Mouse (Mus musculus): ENCODE data around the gene Plcl2. TPM values are rescaled to one million over a fixed set of nuclear protein-coding genes. Genes with fewer than 3 reads are reported as not detected.

Gene Plcl2
- 6.7 and 7.6 TPM in 2 replicates for polyA plus RNA-seq (2014; fragmentation: Nextera tagmentation; extraction: Ambion mirVana)

GRCm38 (mm10) chr17:50509251-50510104 is at the start of gene Plcl2:
Gene Plcl2 (plus strand): TSS chr17:50509403.
- H3K27me3 ChIP-seq (replicated peaks; ENCODE audit: control insufficient read depth, insufficient read depth, low read length): 0 out of 2 replicates have a peak, but pooled peaks cover 3% of the 10 kb centered on the region
- H3K4me2 ChIP-seq (ENCODE audit: low read length): peak within 1 kb of the TSS; percentile 61
- H3K27ac ChIP-seq (ENCODE audit: low read depth): peak within 1 kb of the TSS; percentile 78
- WGBS: under 1% methylated on average over 79 of the region's 95 CpGs
- peak within 1 kb of the TSS; percentile 84 for H3K4me3 ChIP-seq (ENCODE audit: low read depth, low read length)
- peak within 1 kb of the TSS; percentile 87 for H3K9ac ChIP-seq (ENCODE audit: low read length)
- DNase-seq (ENCODE audit: low spot score): peak; percentile 89
- H3K4me1 ChIP-seq (replicated peaks; ENCODE audit: control insufficient read depth, insufficient read depth, low read length): no peaks in the 10 kb centered on the region; the same call in 1 of the 2 replicates
- no peaks in the 10 kb centered on the region for H3K9me3 ChIP-seq (ENCODE audit: control insufficient read depth, low read length)
- H3K36me3 ChIP-seq (ENCODE audit: control insufficient read depth, insufficient read depth, low read length): no peaks in the 10 kb centered on the region
- peak; percentile 53 for ATAC-seq (replicated peaks; ENCODE audit: low FRiP score, low TSS enrichment, low read depth)

DNA sequence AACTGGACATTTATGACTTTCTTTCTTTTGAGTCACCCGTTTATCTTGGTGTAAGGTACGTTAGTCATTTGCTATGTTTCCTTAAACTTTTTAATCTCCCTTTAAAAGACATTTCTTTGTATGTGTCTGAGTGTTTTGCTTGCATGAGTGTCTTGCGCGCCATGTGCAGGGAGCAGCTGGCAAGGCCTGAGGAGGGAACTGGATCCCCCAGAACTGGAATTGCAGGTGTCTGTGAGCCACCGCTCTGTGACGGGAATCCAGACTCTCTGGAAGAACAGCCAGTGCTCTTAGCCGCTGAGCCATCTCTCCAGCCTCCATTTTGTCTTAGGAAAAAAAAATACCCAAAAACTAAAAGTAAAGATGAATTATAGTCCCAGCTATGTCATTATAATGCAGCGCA is 48.9 kb upstream of the Plcl2 start:
- 69% methylated on average over 8 of the region's 8 CpGs for WGBS
- Histone ChIP-seq H3K27me3 (replicated peaks; ENCODE audit: control insufficient read depth, insufficient read depth, low read length) (no peaks in the 10 kb centered on the region), H3K4me1 (replicated peaks; ENCODE audit: control insufficient read depth, insufficient read depth, low read length) (no peaks in the 10 kb centered on the region), H3K4me2 (ENCODE audit: low read length) (no peak overlapping the region), H3K27ac (ENCODE audit: low read depth) (no peak overlapping the region), H3K4me3 (ENCODE audit: low read depth, low read length) (no peak overlapping the region), H3K9ac (ENCODE audit: low read length) (no peak overlapping the region), H3K9me3 (ENCODE audit: control insufficient read depth, low read length) (no peaks in the 10 kb centered on the region), H3K36me3 (ENCODE audit: control insufficient read depth, insufficient read depth, low read length) (no peaks in the 10 kb centered on the region)
- ATAC-seq (replicated peaks; ENCODE audit: low FRiP score, low TSS enrichment, low read depth) (no peak), DNase-seq (ENCODE audit: low spot score) (no peak)

- Histone ChIP-seq H3K27ac (ENCODE audit: low read depth) (no peak overlapping the region), H3K9me3 (ENCODE audit: control insufficient read depth, low read length) (no peaks in the 10 kb centered on the region)
Observed at GRCm38 (mm10) chr17:50467438-50467837, 41.8 kb upstream of the Plcl2 start.

DNA sequence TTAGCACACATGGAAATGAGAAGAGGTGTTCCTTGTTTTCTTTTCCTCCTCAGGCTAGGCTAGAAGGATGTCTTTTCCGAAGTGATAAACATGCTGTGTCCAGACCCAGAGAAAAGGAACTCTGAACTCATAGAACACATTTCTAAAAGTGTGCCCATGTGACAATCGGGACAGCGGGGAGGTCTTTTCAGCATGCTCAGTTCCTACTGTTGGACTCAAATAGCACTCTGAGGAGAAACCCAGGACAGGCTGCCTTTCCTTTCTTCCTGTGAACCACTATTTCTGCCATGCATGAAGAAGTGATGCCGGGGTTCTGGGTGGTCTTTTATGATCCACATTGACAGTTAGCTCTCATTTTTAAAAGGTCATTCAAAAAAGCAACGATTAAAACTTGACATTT is 40.1 kb upstream of the Plcl2 start:
- no peak overlapping the region for H3K9ac ChIP-seq (ENCODE audit: low read length)
- 84% methylated on average over 5 of the region's 5 CpGs for WGBS
- H3K9me3 ChIP-seq (ENCODE audit: control insufficient read depth, low read length): no peaks in the 10 kb centered on the region
- H3K4me3 ChIP-seq (ENCODE audit: low read depth, low read length): no peak overlapping the region
- H3K4me1 ChIP-seq (replicated peaks; ENCODE audit: control insufficient read depth, insufficient read depth, low read length): peaks cover 7% of the 10 kb centered on the region
- H3K27ac ChIP-seq (ENCODE audit: low read depth): no peak overlapping the region
- ATAC-seq (replicated peaks; ENCODE audit: low FRiP score, low TSS enrichment, low read depth) (no peak), DNase-seq (ENCODE audit: low spot score) (no peak)
- H3K27me3 ChIP-seq (replicated peaks; ENCODE audit: control insufficient read depth, insufficient read depth, low read length): no peaks in the 10 kb centered on the region
- no peak overlapping the region for H3K4me2 ChIP-seq (ENCODE audit: low read length)
- no peaks in the 10 kb centered on the region for H3K36me3 ChIP-seq (ENCODE audit: control insufficient read depth, insufficient read depth, low read length)

More at GRCm38 (mm10) chr17:50467438-50467837, 41.8 kb upstream of the Plcl2 start:
- no peak overlapping the region for H3K4me2 ChIP-seq (ENCODE audit: low read length)
- ATAC-seq (replicated peaks; ENCODE audit: low FRiP score, low TSS enrichment, low read depth) (no peak), DNase-seq (ENCODE audit: low spot score) (no peak)
- H3K27me3 ChIP-seq (replicated peaks; ENCODE audit: control insufficient read depth, insufficient read depth, low read length): no peaks in the 10 kb centered on the region
- peaks cover 7% of the 10 kb centered on the region for H3K4me1 ChIP-seq (replicated peaks; ENCODE audit: control insufficient read depth, insufficient read depth, low read length)
- no peak overlapping the region for H3K4me3 ChIP-seq (ENCODE audit: low read depth, low read length)
- WGBS: 89% methylated on average over 2 of the region's 2 CpGs
- no peak overlapping the region for H3K9ac ChIP-seq (ENCODE audit: low read length)
- no peaks in the 10 kb centered on the region for H3K36me3 ChIP-seq (ENCODE audit: control insufficient read depth, insufficient read depth, low read length)

GRCm38 (mm10) chr17:50469543-50470431 is 39.4 kb upstream of the Plcl2 start:
- H3K4me3 ChIP-seq (ENCODE audit: low read depth, low read length): 0 out of 2 replicates have a peak overlapping the region, but pooled peaks have one; percentile 6
- H3K4me1 ChIP-seq (replicated peaks; ENCODE audit: control insufficient read depth, insufficient read depth, low read length): peaks cover 7% of the 10 kb centered on the region
- WGBS: 29% methylated on average over 13 of the region's 13 CpGs
- no peak overlapping the region for H3K9ac ChIP-seq (ENCODE audit: low read length)
- H3K9me3 ChIP-seq (ENCODE audit: control insufficient read depth, low read length): no peaks in the 10 kb centered on the region
- ATAC-seq (replicated peaks; ENCODE audit: low FRiP score, low TSS enrichment, low read depth) (0 out of 2 replicates have a peak, but pooled peaks have one; percentile 58), DNase-seq (ENCODE audit: low spot score) (no peak)
- no peaks in the 10 kb centered on the region for H3K27me3 ChIP-seq (replicated peaks; ENCODE audit: control insufficient read depth, insufficient read depth, low read length)
- H3K36me3 ChIP-seq (ENCODE audit: control insufficient read depth, insufficient read depth, low read length): no peaks in the 10 kb centered on the region
- H3K27ac ChIP-seq (ENCODE audit: low read depth): peak overlapping the region; percentile 89
- H3K4me2 ChIP-seq (ENCODE audit: low read length): peak overlapping the region; percentile 43

GRCm38 (mm10) chr17:50470432-50471078 is 38.6 kb upstream of the Plcl2 start:
- WGBS: 24% methylated on average over 16 of the region's 16 CpGs
- no peaks in the 10 kb centered on the region for H3K36me3 ChIP-seq (ENCODE audit: control insufficient read depth, insufficient read depth, low read length)
- H3K4me3 ChIP-seq (ENCODE audit: low read depth, low read length): no peak overlapping the region
- no peak overlapping the region for H3K9ac ChIP-seq (ENCODE audit: low read length)
- peak overlapping the region; percentile 89 for H3K27ac ChIP-seq (ENCODE audit: low read depth)
- DNase-seq (ENCODE audit: low spot score): peak; percentile 73
- H3K9me3 ChIP-seq (ENCODE audit: control insufficient read depth, low read length): no peaks in the 10 kb centered on the region
- H3K27me3 ChIP-seq (replicated peaks; ENCODE audit: control insufficient read depth, insufficient read depth, low read length): no peaks in the 10 kb centered on the region
- H3K4me1 ChIP-seq (replicated peaks; ENCODE audit: control insufficient read depth, insufficient read depth, low read length): peaks cover 7% of the 10 kb centered on the region
- 0 out of 2 replicates have a peak, but pooled peaks have one; percentile 43 for ATAC-seq (replicated peaks; ENCODE audit: low FRiP score, low TSS enrichment, low read depth)
- H3K4me2 ChIP-seq (ENCODE audit: low read length): peak overlapping the region; percentile 43

DNA sequence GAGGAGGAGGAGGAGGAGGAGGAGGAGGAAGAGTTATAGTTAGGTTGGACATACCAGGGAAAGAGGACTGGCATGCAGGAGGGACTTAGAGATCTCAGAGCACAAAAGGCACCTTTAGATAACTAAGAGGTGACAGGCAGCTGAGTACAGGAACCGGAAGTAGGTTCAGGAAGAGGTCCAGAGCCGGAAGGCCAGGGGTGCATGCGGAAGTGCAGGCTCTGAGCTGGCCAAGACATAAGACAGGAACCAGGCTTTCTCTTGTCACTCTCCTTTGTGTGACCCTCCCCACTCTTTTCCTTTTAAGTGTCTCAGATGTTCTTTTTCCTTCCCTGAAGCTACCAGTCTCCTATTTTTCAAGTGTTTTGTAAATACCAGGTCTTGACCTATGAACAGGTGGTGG is 38.0 kb upstream of the Plcl2 start:
- no peak overlapping the region for H3K4me3 ChIP-seq (ENCODE audit: low read depth, low read length)
- 50% methylated on average over 3 of the region's 3 CpGs for WGBS
- no peak overlapping the region for H3K4me2 ChIP-seq (ENCODE audit: low read length)
- H3K27ac ChIP-seq (ENCODE audit: low read depth): 0 out of 2 replicates have a peak overlapping the region, but pooled peaks have one; percentile 89
- H3K9ac ChIP-seq (ENCODE audit: low read length): no peak overlapping the region
- peaks cover 7% of the 10 kb centered on the region for H3K4me1 ChIP-seq (replicated peaks; ENCODE audit: control insufficient read depth, insufficient read depth, low read length)
- no peaks in the 10 kb centered on the region for H3K27me3 ChIP-seq (replicated peaks; ENCODE audit: control insufficient read depth, insufficient read depth, low read length)
- H3K36me3 ChIP-seq (ENCODE audit: control insufficient read depth, insufficient read depth, low read length): no peaks in the 10 kb centered on the region
- ATAC-seq (replicated peaks; ENCODE audit: low FRiP score, low TSS enrichment, low read depth) (no peak), DNase-seq (ENCODE audit: low spot score) (no peak)
- no peaks in the 10 kb centered on the region for H3K9me3 ChIP-seq (ENCODE audit: control insufficient read depth, low read length)

DNA sequence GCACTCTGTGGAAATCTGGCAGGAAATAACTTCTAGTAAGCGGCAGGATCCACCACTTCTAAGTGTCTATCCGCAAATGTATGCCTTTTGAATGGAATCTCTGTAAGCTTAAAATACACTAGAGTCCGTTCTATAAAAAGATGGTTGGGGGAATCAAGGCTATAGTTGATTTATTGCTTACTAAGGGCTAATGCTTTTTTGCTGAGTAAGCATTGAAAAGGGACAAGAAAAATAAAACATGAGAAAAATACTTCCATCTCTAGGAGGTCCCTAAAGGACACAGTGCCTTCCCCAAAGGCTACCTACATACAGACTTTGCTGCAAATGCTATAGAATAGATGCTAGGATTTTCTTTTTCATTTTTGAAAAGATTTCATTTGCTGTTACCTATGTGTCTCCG is 31.9 kb upstream of the Plcl2 start:
- DNase-seq (ENCODE audit: low spot score) (no peak), ATAC-seq (replicated peaks; ENCODE audit: low FRiP score, low TSS enrichment, low read depth) (no peak)
- no peaks in the 10 kb centered on the region for H3K27me3 ChIP-seq (replicated peaks; ENCODE audit: control insufficient read depth, insufficient read depth, low read length)
- no peak overlapping the region for H3K4me3 ChIP-seq (ENCODE audit: low read depth, low read length)
- H3K9ac ChIP-seq (ENCODE audit: low read length): no peak overlapping the region
- no peak overlapping the region for H3K4me2 ChIP-seq (ENCODE audit: low read length)
- no peak overlapping the region for H3K27ac ChIP-seq (ENCODE audit: low read depth)
- H3K36me3 ChIP-seq (ENCODE audit: control insufficient read depth, insufficient read depth, low read length): no peaks in the 10 kb centered on the region
- no peaks in the 10 kb centered on the region for H3K9me3 ChIP-seq (ENCODE audit: control insufficient read depth, low read length)
- no peaks in the 10 kb centered on the region for H3K4me1 ChIP-seq (replicated peaks; ENCODE audit: control insufficient read depth, insufficient read depth, low read length)
- 81% methylated on average over 4 of the region's 4 CpGs for WGBS
